Mouse (Mus musculus) spleen, postnatal 14 days (tissue): Measurements from ENCODE around the gene Resp18.

Experiments used
- DNase-seq, 2 experiments: peaks; one replicate each; pipeline ENCODE4 v3.0.0; 2021 to 2022; ENCODE audit warnings: low spot score in 2 of 2

Resp18 gene

GRCm38 (mm10) chr1:75278228-75278627, at the start of gene Resp18:
Gene Resp18, minus strand, starts transcription at chr1:75278415.
- no peak for DNase-seq

- DNase-seq, result no peak
Measured at GRCm38 (mm10) chr1:75327461-75327860, 49.2 kb upstream of the Resp18 start.

DNA sequence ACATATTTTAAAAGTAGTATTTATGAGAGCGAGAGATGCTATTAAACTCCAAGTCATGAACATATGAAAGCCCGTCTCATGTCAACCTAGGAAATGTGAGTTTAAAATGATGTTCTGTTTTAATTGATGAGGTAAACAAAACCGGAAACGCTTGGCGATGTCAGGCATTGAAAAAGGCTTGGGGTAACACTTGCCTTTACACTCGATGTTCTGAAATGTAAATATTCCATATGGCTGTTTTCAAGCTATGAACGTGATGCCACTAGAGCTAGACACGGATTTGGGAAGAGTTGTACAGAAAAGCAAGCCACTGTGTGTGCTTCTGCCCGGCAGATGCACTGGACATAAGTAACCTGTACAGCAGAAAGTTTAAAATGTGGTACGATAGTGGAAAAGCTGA, 41.0 kb upstream of the Resp18 start:
- no peak for DNase-seq

DNA sequence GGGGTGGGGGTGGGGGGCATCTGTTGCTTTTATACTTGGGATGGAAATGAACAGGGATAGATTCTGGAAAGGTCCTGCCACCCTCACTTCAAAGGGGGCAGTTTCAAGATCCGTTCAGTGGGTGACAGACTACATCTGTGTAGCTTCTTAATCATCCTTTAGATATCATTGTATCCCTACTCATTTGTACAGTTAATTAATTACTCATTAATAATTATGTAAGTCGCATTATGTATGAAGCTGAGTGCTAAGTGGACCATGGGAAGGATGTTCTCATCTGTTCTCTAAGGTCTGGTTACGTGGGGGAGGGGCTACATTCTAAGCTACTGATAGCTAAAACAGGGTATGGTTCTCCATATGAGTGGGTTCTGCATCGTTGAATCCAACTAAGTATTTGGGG, 40.5 kb upstream of the Resp18 start:
- DNase-seq, result no peak

DNA sequence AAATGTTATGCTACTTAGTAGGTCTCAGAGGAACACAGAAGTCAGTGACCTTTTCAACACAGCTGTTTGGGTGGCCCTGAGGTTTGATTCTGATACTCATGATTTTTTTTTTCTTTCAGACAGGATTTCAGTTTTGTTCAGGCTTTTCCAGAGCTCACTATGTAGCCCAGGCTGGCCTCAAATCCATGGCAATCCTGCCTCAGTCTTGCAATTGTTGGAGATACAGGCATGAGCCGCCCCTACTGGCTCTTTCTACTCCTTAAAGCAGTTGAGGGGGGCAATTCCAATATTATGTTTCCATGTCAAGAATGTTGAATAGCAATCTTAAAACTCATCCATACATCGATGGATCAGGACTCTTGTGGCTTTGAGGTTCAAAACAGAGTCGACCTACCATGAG, 40.1 kb upstream of the Resp18 start:
- no peak for DNase-seq

DNA sequence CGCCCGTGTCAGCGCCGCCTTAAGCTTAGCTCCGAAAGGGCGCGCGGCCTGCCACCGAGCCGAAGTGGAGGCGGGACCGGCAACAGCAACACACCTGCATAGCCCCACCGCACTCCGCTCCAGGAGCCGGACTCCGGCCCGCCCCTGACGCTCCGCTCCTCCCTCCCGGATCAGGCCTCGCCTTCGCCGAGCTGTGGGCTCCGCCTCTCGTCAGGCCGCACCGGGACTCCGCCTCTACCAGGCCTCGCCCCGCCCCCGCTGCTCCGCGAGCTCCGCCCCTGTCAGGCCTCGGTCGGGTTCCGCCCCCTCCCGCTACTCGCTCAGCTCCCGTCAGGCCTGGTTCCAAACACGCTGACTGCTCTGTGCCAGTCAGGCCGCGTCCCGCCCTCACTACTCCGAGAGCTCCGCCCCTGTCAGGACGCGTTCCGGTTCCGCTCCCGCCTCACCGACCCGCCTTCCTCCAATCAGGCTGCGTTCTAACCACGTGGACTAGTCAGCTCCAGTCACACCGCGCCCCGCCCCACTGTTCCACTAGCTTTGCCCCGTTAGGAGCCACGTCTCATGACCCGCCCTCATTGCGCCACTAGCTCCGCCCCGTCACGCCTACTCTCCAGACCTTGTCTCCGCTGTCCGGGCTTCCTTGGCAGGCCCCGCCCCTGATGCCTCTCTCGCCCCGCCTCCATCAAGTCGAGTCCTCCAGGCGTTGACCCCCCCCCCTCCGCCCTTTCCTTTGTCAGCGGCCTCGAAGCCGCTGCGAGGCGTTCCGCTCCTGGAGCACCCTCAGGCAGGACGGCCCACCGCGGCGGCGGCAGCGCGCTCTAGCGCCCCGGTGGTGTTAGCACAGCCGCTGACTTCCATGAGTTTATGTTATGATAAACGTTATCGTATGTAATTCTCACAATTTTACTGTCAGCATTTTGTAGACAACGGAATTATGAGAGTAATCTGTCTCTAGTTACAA, 39.3 kb upstream of the Resp18 start, which contains the start of gene Dnpep:
Gene Dnpep (minus strand): TSS at position 750 of the 961 bp plus-strand sequence.
- DNase-seq, result peak; percentile 100

DNA sequence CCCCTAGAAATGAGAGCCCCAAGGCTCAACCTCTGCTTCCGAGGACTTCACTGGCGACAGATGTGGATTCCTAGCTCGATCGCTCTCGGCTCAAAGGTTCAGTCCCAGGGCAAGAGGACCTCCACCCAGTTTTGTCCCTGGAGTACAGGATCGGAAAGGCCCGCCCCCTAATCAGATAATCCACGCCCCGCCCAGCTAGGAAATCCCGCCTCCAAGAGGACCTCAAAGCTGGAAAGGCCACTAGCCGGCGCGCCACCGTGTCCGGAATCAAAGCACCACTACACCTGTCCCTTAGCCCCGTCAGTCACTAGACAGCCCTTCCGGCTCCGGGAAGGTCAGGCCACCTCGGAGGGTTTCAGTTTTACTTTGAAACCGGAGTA, 38.6 kb upstream of the Resp18 start:
- DNase-seq, result peak; percentile 61 to 72

GRCm38 (mm10) chr1:75315456-75316365, 37.5 kb upstream of the Resp18 start:
- no peak for DNase-seq

DNA sequence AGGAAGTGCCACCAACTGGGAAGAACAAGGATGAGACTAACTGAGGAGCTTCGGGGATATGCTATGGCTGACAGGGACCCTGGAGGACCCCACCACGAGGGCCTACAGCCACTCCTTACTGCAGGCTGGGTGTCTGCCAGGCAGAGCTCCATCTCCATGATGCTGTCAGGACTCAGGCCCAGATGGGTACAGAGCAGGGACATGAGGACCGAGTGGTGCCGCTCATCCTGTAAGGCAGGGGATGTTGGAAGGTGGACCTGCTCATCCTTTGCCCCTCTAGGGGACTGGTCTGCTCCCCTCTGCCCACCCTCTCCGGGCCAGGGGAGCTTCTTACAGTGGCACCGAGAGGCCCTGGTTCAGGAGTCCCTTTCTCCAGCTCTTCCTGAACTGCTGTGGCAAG, 36.8 kb upstream of the Resp18 start:
- DNase-seq, result no peak

GRCm38 (mm10) chr1:75311694-75312093, 33.5 kb upstream of the Resp18 start:
- DNase-seq, result no peak

DNA sequence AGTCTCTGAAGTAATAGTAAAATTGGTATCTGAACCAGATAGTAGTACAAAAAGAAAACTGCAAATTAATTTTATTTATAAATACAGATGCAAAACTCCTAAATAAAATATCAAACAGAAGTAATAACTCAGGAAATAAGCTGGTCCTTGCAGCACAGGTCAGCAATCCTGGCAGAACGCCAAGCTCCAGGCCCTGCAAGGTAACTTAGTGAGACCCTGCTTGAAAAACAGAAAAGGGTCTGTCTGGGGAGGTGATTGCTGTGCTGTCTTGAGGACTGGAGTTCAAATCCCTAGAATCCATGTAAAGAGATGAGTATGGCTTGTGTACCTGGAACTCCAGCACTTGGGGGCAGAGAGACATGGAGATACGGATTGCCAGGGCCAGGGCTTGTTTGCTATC, 26.4 kb upstream of the Resp18 start:
- DNase-seq, result no peak

GRCm38 (mm10) chr1:75294294-75294693, 16.1 kb upstream of the Resp18 start:
- DNase-seq, result no peak

DNA sequence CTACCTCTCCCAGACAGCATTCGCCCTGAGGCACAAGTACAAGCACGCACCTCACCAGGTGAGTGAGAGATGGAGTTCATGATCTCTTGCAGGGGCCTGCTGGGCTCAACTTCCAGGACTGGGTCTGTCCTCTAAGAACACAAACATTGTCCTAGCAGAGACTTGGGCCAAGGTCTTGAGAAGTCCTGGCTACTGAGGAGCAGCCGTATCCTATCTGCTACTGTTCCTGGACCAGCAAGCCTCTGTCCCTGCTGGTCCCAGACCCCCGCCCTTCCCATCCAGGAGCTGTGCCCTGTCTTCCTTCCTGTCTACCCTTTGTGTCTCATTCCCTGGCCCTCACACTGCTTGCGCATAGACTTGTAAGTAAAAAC, 15.1 kb upstream of the Resp18 start:
- no peak for DNase-seq

DNA sequence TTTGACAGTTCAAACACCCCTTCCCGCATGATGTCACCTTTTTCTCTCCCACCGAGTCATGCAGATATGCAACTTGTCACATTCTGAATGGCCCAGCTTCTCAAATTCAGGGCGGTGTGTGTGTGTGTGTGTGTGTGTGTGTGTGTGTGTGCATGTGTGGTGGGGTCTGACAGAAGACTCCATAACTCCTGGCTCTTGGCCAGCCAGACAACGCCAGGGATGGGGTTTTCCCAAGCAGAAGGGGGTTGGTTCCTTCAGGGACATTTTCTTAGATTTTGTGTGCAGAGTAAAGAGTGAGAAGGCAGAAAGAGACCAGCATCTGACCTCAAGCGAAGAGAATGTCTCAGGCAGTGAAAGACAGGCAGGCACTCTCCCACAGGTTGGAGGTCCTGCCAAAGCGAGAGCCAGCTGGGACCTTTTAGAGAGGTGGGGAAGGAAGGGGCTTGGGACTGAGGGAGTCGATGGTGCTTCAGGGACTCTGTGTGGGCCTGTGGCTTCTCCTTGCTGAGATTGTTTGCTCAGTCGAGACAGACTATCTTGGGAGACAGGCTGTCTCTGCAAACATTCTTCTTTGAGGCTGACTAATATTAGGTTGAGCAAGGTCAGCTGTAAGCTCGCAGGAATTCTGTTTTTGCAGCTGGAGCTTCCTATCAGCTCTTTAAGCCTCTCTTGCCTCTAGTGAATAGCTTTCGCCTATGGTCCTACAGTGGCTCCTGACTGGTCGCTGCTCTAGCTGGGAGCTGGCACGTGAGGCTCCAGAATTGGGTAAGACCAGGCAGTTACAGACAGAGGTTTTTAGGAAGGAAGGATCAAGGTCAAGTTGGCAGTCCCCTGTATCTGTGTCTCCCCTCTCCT, 14.5 kb upstream of the Resp18 start:
- DNase-seq, result no peak

- no peak for DNase-seq
Measured at GRCm38 (mm10) chr1:75291321-75291720, 13.1 kb upstream of the Resp18 start.

DNA sequence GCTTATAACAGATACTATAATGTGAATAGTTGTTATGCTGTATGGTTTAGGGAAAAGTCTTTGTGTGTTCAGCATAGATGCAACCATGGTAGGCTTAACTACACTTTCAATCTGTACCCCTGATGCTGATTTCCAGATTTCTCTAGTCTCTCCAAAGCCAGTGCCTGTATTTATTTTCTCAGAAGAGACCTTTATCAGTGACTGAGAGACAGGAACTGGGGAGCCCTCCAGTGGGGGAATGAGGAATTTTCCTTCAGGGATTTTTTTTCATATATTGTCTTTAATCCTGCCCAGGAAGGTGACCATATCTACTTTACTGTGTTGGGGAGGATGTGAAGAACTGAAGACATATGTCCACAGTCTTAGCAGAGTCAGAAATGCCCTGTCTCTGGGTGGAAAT, 12.4 kb upstream of the Resp18 start:
- DNase-seq, result no peak

DNA sequence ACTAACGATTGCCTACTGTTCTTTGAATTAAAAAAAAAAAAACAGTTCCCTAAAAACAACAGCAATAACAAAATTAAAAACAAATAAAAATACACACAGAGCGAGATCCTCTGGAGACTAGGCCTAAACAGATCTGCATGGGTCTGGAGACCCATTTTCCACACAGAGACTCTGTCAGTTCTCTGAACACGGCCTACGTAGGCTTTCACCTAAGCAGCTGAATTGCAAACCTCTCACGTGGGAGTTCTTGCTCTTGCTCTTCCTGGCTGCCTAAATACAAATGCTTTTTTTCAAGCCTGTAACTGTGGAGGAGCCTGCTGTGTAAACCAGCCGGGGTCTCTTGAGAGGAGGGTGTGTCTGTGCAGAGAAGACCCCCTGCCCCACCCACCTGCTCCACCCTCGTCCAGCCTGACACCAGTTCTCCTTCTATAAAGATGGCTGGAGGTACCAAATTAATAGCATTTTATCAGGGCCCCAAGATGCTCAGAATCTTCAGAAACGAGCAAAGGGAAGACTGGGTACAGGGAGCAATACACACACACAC, 11.7 kb upstream of the Resp18 start:
- no peak for DNase-seq

DNA sequence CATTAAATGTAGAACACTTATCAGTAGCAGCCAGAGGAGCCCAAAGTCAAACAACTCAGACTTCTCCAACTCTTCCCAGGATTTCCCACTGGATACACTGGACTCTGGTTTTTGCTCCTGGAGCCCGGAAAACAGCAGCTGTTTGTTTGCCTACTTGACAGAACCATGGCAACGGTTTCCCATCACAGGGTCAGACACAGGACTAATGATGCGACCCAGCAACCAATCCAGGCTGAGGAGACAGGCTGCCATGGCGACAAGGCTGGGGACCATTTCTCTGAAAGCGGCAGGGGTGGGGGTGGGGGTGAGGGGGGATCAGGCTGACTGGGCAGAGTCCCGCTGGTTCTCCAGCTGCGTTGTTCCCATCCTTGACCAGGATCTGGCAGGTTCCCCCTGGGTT, 11.2 kb upstream of the Resp18 start:
- DNase-seq, result no peak

DNA sequence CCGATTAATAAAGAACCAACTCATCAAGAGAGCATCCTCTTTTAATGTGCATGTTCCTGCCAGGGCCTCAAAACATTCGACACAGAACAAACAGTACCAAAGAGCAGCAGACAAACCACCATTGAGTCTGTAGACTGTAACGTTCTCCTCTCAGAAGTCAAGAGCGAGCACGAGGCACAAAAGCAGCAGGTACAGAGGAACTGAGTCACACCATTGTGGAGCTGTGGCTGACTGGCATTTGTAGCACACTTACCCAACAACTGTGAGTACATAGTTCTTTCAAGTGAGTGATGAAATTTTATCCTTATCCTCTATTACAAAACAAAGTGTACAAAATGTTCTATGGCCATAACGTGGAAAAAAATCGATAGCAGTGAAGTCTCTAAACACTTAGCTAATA, 6.7 kb upstream of the Resp18 start:
- no peak for DNase-seq

GRCm38 (mm10) chr1:75283017-75283416, 4.8 kb upstream of the Resp18 start:
- DNase-seq, result no peak
